Mouse (Mus musculus): Measurements from ENCODE around the gene Olfml1. TPM values are rescaled to one million over a fixed set of nuclear protein-coding genes. Genes with fewer than 3 reads are reported as not detected.

Gene Olfml1
- polyA plus RNA-seq, 1 experiment from 2014 or later = 7.3 TPM

GRCm38 (mm10) chr7:107618028-107618992 lies 51.1 kb downstream of the Olfml1 start:
- 39% methylated on average over 10 of the region's 11 CpGs for WGBS
- no peak overlapping the region for H3K4me2 ChIP-seq (replicated peaks; ENCODE audit: low read depth)
- no peak overlapping the region for H3K4me3 ChIP-seq (ENCODE audit: low read depth, low read length)
- no peaks in the 10 kb centered on the region for H3K27me3 ChIP-seq (replicated peaks; ENCODE audit: control insufficient read depth, insufficient read depth, low read length)
- no peak for ATAC-seq
- H3K9ac ChIP-seq (ENCODE audit: low read depth, low read length) = no peak overlapping the region
- no peaks in the 10 kb centered on the region for H3K4me1 ChIP-seq (replicated peaks; ENCODE audit: control insufficient read depth, insufficient read depth, low read length)
- no peak for TF ChIP-seq CTCF (IDR thresholded peaks at IDR 0.05; ENCODE audit: low read depth)
- no peaks in the 10 kb centered on the region for H3K36me3 ChIP-seq (ENCODE audit: control insufficient read depth, insufficient read depth)
- no peaks in the 10 kb centered on the region for H3K9me3 ChIP-seq (ENCODE audit: control insufficient read depth)
- no peak overlapping the region for H3K27ac ChIP-seq (ENCODE audit: low read depth, low read length)

- TF ChIP-seq CTCF (IDR thresholded peaks at IDR 0.05; ENCODE audit: low read depth) = no peak
- no peak overlapping the region for H3K27ac ChIP-seq (ENCODE audit: low read depth, low read length)
- no peak for ATAC-seq
Measured at GRCm38 (mm10) chr7:107619225-107619624, 52.0 kb downstream of the Olfml1 start.

GRCm38 (mm10) chr7:107620137-107620536 lies 52.9 kb downstream of the Olfml1 start:
- Histone ChIP-seq H3K27ac (ENCODE audit: low read depth, low read length) (no peak overlapping the region), H3K9me3 (ENCODE audit: control insufficient read depth) (no peaks in the 10 kb centered on the region), H3K27me3 (replicated peaks; ENCODE audit: control insufficient read depth, insufficient read depth, low read length) (no peaks in the 10 kb centered on the region), H3K36me3 (ENCODE audit: control insufficient read depth, insufficient read depth) (no peaks in the 10 kb centered on the region), H3K9ac (ENCODE audit: low read depth, low read length) (no peak overlapping the region), H3K4me3 (ENCODE audit: low read depth, low read length) (no peak overlapping the region), H3K4me2 (replicated peaks; ENCODE audit: low read depth) (no peak overlapping the region), H3K4me1 (replicated peaks; ENCODE audit: control insufficient read depth, insufficient read depth, low read length) (no peaks in the 10 kb centered on the region)
- 79% methylated on average over 3 of the region's 3 CpGs for WGBS
- TF ChIP-seq CTCF (IDR thresholded peaks at IDR 0.05; ENCODE audit: low read depth) = no peak
- ATAC-seq = no peak

More at GRCm38 (mm10) chr7:107619225-107619624, 52.0 kb downstream of the Olfml1 start:
- no peak overlapping the region for H3K9ac ChIP-seq (ENCODE audit: low read depth, low read length)
- no peaks in the 10 kb centered on the region for H3K36me3 ChIP-seq (ENCODE audit: control insufficient read depth, insufficient read depth)
- no peak overlapping the region for H3K4me3 ChIP-seq (ENCODE audit: low read depth, low read length)
- WGBS = 62% methylated on average over 4 of the region's 4 CpGs
- H3K4me1 ChIP-seq (replicated peaks; ENCODE audit: control insufficient read depth, insufficient read depth, low read length) = no peaks in the 10 kb centered on the region
- no peaks in the 10 kb centered on the region for H3K27me3 ChIP-seq (replicated peaks; ENCODE audit: control insufficient read depth, insufficient read depth, low read length)
- H3K9me3 ChIP-seq (ENCODE audit: control insufficient read depth) = no peaks in the 10 kb centered on the region
- no peak overlapping the region for H3K4me2 ChIP-seq (replicated peaks; ENCODE audit: low read depth)

GRCm38 (mm10) chr7:107624432-107624831 lies 57.2 kb downstream of the Olfml1 start:
- no peak for TF ChIP-seq CTCF (IDR thresholded peaks at IDR 0.05; ENCODE audit: low read depth)
- Histone ChIP-seq H3K36me3 (ENCODE audit: control insufficient read depth, insufficient read depth) (no peaks in the 10 kb centered on the region), H3K4me1 (replicated peaks; ENCODE audit: control insufficient read depth, insufficient read depth, low read length) (no peaks in the 10 kb centered on the region), H3K27me3 (replicated peaks; ENCODE audit: control insufficient read depth, insufficient read depth, low read length) (no peaks in the 10 kb centered on the region), H3K4me2 (replicated peaks; ENCODE audit: low read depth) (no peak overlapping the region), H3K9me3 (ENCODE audit: control insufficient read depth) (no peaks in the 10 kb centered on the region), H3K4me3 (ENCODE audit: low read depth, low read length) (no peak overlapping the region), H3K9ac (ENCODE audit: low read depth, low read length) (no peak overlapping the region), H3K27ac (ENCODE audit: low read depth, low read length) (no peak overlapping the region)
- 51% methylated on average over 3 of the region's 3 CpGs for WGBS
- no peak for ATAC-seq

GRCm38 (mm10) chr7:107625061-107625460 lies 57.8 kb downstream of the Olfml1 start, which contains the start of gene 5330417H12Rik:
5330417H12Rik (minus strand) TSS chr7:107625161.
- Histone ChIP-seq H3K4me1 (replicated peaks; ENCODE audit: control insufficient read depth, insufficient read depth, low read length) (no peaks in the 10 kb centered on the region), H3K4me2 (replicated peaks; ENCODE audit: low read depth) (no peak within 1 kb of the TSS), H3K9ac (ENCODE audit: low read depth, low read length) (no peak within 1 kb of the TSS), H3K27ac (ENCODE audit: low read depth, low read length) (no peak within 1 kb of the TSS), H3K4me3 (ENCODE audit: low read depth, low read length) (no peak within 1 kb of the TSS), H3K36me3 (ENCODE audit: control insufficient read depth, insufficient read depth) (no peaks in the 10 kb centered on the region), H3K9me3 (ENCODE audit: control insufficient read depth) (no peaks in the 10 kb centered on the region), H3K27me3 (replicated peaks; ENCODE audit: control insufficient read depth, insufficient read depth, low read length) (no peaks in the 10 kb centered on the region)
- 79% methylated on average over 2 of the region's 2 CpGs for whole genome bisulfite sequencing
- TF ChIP-seq CTCF (IDR thresholded peaks at IDR 0.05; ENCODE audit: low read depth) = no peak
- ATAC-seq = no peak

GRCm38 (mm10) chr7:107625781-107626180 lies 58.5 kb downstream of the Olfml1 start:
- H3K27ac ChIP-seq (ENCODE audit: low read depth, low read length) = no peak overlapping the region
- H3K9me3 ChIP-seq (ENCODE audit: control insufficient read depth) = no peaks in the 10 kb centered on the region
- H3K4me1 ChIP-seq (replicated peaks; ENCODE audit: control insufficient read depth, insufficient read depth, low read length) = no peaks in the 10 kb centered on the region
- H3K36me3 ChIP-seq (ENCODE audit: control insufficient read depth, insufficient read depth) = no peaks in the 10 kb centered on the region
- H3K27me3 ChIP-seq (replicated peaks; ENCODE audit: control insufficient read depth, insufficient read depth, low read length) = no peaks in the 10 kb centered on the region
- no peak overlapping the region for H3K4me3 ChIP-seq (ENCODE audit: low read depth, low read length)
- no peak overlapping the region for H3K4me2 ChIP-seq (replicated peaks; ENCODE audit: low read depth)
- no peak for TF ChIP-seq CTCF (IDR thresholded peaks at IDR 0.05; ENCODE audit: low read depth)
- no peak overlapping the region for H3K9ac ChIP-seq (ENCODE audit: low read depth, low read length)
- 42% methylated on average over 6 of the region's 6 CpGs for WGBS
- ATAC-seq = no peak

Data from intestine, postnatal 0 days (tissue).